Mouse (Mus musculus) yolk sac, embryonic 10.5 days (tissue): ENCODE data around the gene Triml1.

Source experiments
- DNase-seq: peaks from one replicate; pipeline ENCODE4 v3.0.0-alpha.2; 2017; ENCODE audit warnings: low spot score

Triml1 gene

GRCm38 (mm10) chr8:43141386-43141785 is at the start of gene Triml1:
Gene Triml1 (minus strand): TSS chr8:43141486.
- DNase-seq = no peak

- DNase-seq = no peak
Measured at GRCm38 (mm10) chr8:43182281-43182680, 41.0 kb upstream of the Triml1 start.

GRCm38 (mm10) chr8:43180054-43180690 is 38.9 kb upstream of the Triml1 start, which contains the start of gene Triml2:
Gene Triml2 (plus strand): TSS chr8:43180541.
- peak; percentile 80 for DNase-seq

- DNase-seq = peak; percentile 79
Measured at GRCm38 (mm10) chr8:43179189-43179588, 37.9 kb upstream of the Triml1 start.

GRCm38 (mm10) chr8:43178263-43178662 is 37.0 kb upstream of the Triml1 start:
- DNase-seq = peak; percentile 8

GRCm38 (mm10) chr8:43176766-43177486 is 35.6 kb upstream of the Triml1 start:
- DNase-seq = no peak

- DNase-seq = no peak
Measured at GRCm38 (mm10) chr8:43169249-43169755, 28.0 kb upstream of the Triml1 start.

GRCm38 (mm10) chr8:43168083-43168482 is 26.8 kb upstream of the Triml1 start:
- no peak for DNase-seq

GRCm38 (mm10) chr8:43164453-43164852 is 23.2 kb upstream of the Triml1 start:
- no peak for DNase-seq

- no peak for DNase-seq
Measured at GRCm38 (mm10) chr8:43163255-43163654, 22.0 kb upstream of the Triml1 start.

- no peak for DNase-seq
Measured at GRCm38 (mm10) chr8:43149307-43149706, 8.0 kb upstream of the Triml1 start.

- DNase-seq = no peak
Measured at GRCm38 (mm10) chr8:43111205-43111827, 30.0 kb downstream of the Triml1 start.
